Mouse (Mus musculus) embryo, embryonic 10 days (tissue): ENCODE results near the gene Kcnk10.

ENCODE experiments used
- DNase-seq: peaks from one replicate; pipeline ENCODE4 v3.0.0-alpha.2; 2015; ENCODE audit warnings: low spot score

Kcnk10 gene

GRCm38 (mm10) chr12:98406598-98406997 is 171.5 kb downstream of the Kcnk10 start:
- no peak for DNase-seq

GRCm38 (mm10) chr12:98406076-98406475 is 172.0 kb downstream of the Kcnk10 start:
- DNase-seq, result peak; percentile 82

GRCm38 (mm10) chr12:98396586-98396985 is 181.5 kb downstream of the Kcnk10 start:
- no peak for DNase-seq

- DNase-seq, result no peak
These were observed 184.0 kb downstream of the Kcnk10 start for GRCm38 (mm10) chr12:98394115-98394514.

DNA sequence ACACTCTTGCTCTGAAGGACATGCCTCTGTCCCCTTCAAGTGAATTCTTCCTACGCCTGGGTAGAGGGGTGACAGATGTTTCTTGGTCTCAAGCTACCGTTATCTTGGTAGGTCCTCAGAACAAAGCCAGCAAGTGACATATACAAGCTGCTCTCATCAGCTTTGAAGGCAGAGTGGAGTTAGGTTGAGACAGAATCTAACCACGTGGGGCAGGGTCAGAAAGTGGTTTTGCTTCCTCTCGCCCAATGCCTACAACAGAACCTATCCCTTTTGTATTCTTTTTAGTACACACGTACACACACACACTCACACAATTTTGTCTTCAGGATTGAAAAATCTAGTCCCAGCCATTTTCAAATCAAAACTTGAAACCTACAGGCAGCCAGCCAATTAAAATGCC is 186.8 kb downstream of the Kcnk10 start:
- DNase-seq, result no peak

DNA sequence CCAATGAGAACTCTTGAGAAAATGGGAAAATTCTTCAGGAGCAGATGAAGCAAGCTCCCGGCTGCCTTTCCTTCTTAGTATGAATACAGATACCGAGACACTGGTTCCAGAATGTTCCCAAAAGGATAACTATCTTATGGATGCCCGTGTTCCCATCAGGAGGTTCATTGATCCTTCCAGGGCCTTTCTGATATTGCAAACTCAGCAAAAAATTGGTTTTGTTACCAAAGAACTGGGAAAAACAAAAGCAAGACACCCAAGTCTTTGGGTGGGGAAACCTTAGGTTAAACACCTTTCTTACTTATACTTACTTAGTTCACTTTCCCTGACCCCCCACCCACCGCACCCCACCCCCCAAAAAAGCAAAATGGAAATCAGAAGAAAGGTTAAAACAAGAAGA is 188.5 kb downstream of the Kcnk10 start:
- DNase-seq, result no peak
